Mouse (Mus musculus) erythroblast, embryonic 14.5 days (primary cell): ENCODE data around the gene Fibcd1.

Experiments used
- GATA1 ChIP-seq: IDR thresholded peaks from 2 replicates; pipeline ENCODE4 v1.6.1; 2012; ENCODE audit warnings: low read length, inconsistent platforms, mixed read lengths
- TAL1 ChIP-seq: IDR thresholded peaks from 3 replicates; pipeline ENCODE4 v1.6.1; 2012; ENCODE audit warnings: low read length, inconsistent platforms, mixed read lengths

- TF ChIP-seq GATA1 (no peak), TAL1 (no peak)
Measured at GRCm38 (mm10) chr2:31845512-31845895, 301 bp downstream of the Fibcd1 start.
